Mouse (Mus musculus) spleen, adult 2 months (tissue): ENCODE measurements around the gene Fnip2. TPM values are rescaled to one million over a fixed set of nuclear protein-coding genes. Genes with fewer than 3 reads are reported as not detected.

Experiments
- DNase-seq, 2 experiments: peaks; one replicate each; pipeline versions ENCODE4 v3.0.0 to v3.0.0-alpha.2; 2012 to 2021; ENCODE audit warnings: low spot score in 2 of 2, low read depth in 1 of 2
- H3K27ac ChIP-seq: fragments of 200-500 bp; 2 replicates; pipeline ENCODE4 v1.5.1; 2012; ENCODE audit warnings: low read length, inconsistent platforms; ENCODE audit not compliant: insufficient read depth
- H3K27me3 ChIP-seq: fragments of 200-500 bp; 2 replicates; pipeline ENCODE4 v1.6.1; 2012; ENCODE audit warnings: mild to moderate bottlenecking, moderate library complexity, low read length, inconsistent platforms; ENCODE audit not compliant: control insufficient read depth, insufficient read depth
- H3K36me3 ChIP-seq: fragments of 200-500 bp; 2 replicates; pipeline ENCODE4 v1.6.1; 2012; ENCODE audit warnings: mild to moderate bottlenecking, low read length, inconsistent platforms; ENCODE audit not compliant: control insufficient read depth, insufficient read depth
- H3K4me1 ChIP-seq: fragments of 200-500 bp; 2 replicates; pipeline ENCODE4 v1.6.1; 2011; ENCODE audit warnings: inconsistent platforms; ENCODE audit not compliant: control insufficient read depth, insufficient read depth, insufficient read length
- H3K4me3 ChIP-seq: fragments of 200-500 bp; 2 replicates; pipeline ENCODE4 v1.5.1; 2011; ENCODE audit warnings: mild to moderate bottlenecking, inconsistent platforms; ENCODE audit not compliant: insufficient read depth, insufficient read length; ENCODE audit errors: extremely low read depth
- CTCF ChIP-seq: fragments of 200-500 bp; IDR thresholded peaks from 2 replicates; pipeline ENCODE4 v1.5.1; 2011; ENCODE audit warnings: mild to moderate bottlenecking, inconsistent platforms; ENCODE audit not compliant: insufficient read depth, insufficient read length, insufficient replicate concordance; ENCODE audit errors: extremely low read depth
- POLR2A ChIP-seq: fragments of 200-500 bp; IDR thresholded peaks from 2 replicates; pipeline ENCODE4 v1.6.1; 2011; ENCODE audit warnings: low read depth, low read length, inconsistent platforms
- WGBS: fragments of 180-500 bp; shearing (Covaris S2); methylation state at CpG from one replicate; pipeline ENCODE4 v1.1.7; 2018; 5-methylcytosine and 5-hydroxymethylcytosine counted together
- polyA plus RNA-seq: library from polyadenylated mRNA; depleted of rRNA; stranded (reverse); fragments of >200 nt; gene quantifications from 2 replicates; pipeline ENCODE4 v1.2.3, GENCODE M21; 2012

Gene Fnip2
- polyA plus RNA-seq, 1 experiment = 3.1 TPM

GRCm38 (mm10) chr3:79433593-79433992, 134.0 kb downstream of the Fnip2 start:
- DNase-seq = no peak
- no peaks in the 10 kb centered on the region for H3K36me3 ChIP-seq
- H3K4me1 ChIP-seq = no peaks in the 10 kb centered on the region
- no peak overlapping the region for H3K4me3 ChIP-seq
- TF ChIP-seq CTCF = no peak
- TF ChIP-seq POLR2A = no peak
- no peaks in the 10 kb centered on the region for H3K27me3 ChIP-seq
- H3K27ac ChIP-seq = no peak overlapping the region

GRCm38 (mm10) chr3:79425441-79425840, 142.2 kb downstream of the Fnip2 start:
- Histone ChIP-seq H3K27ac (no peak overlapping the region), H3K36me3 (no peaks in the 10 kb centered on the region), H3K27me3 (no peaks in the 10 kb centered on the region), H3K4me1 (no peaks in the 10 kb centered on the region), H3K4me3 (no peak overlapping the region)
- TF ChIP-seq POLR2A = no peak
- WGBS = 93% methylated on average over 1 of the region's 1 CpGs
- no peak for DNase-seq

- H3K27me3 ChIP-seq = no peaks in the 10 kb centered on the region
- no peak overlapping the region for H3K4me3 ChIP-seq
- no peak for DNase-seq
- no peak overlapping the region for H3K27ac ChIP-seq
- no peaks in the 10 kb centered on the region for H3K4me1 ChIP-seq
- 77% methylated on average over 14 of the region's 14 CpGs for WGBS
- H3K36me3 ChIP-seq = no peaks in the 10 kb centered on the region
- TF ChIP-seq POLR2A (no peak), CTCF (no peak)
These were observed 148.7 kb downstream of the Fnip2 start for GRCm38 (mm10) chr3:79418921-79419320.

- no peaks in the 10 kb centered on the region for H3K27me3 ChIP-seq
- DNase-seq = no peak
- no peaks in the 10 kb centered on the region for H3K36me3 ChIP-seq
- TF ChIP-seq POLR2A (no peak), CTCF (no peak)
- H3K27ac ChIP-seq = no peak overlapping the region
- no peak overlapping the region for H3K4me3 ChIP-seq
- no peaks in the 10 kb centered on the region for H3K4me1 ChIP-seq
- WGBS = 90% methylated on average over 4 of the region's 4 CpGs
These were observed 150.5 kb downstream of the Fnip2 start for GRCm38 (mm10) chr3:79416944-79417680.

GRCm38 (mm10) chr3:79415929-79416328, 151.7 kb downstream of the Fnip2 start:
- Histone ChIP-seq H3K27me3 (no peaks in the 10 kb centered on the region), H3K36me3 (no peaks in the 10 kb centered on the region), H3K27ac (no peak overlapping the region), H3K4me3 (no peak overlapping the region), H3K4me1 (no peaks in the 10 kb centered on the region)
- no peak for DNase-seq
- no peak for TF ChIP-seq POLR2A
- TF ChIP-seq CTCF = no peak

GRCm38 (mm10) chr3:79415081-79415480, 152.5 kb downstream of the Fnip2 start:
- DNase-seq = no peak
- H3K27me3 ChIP-seq = no peaks in the 10 kb centered on the region
- H3K36me3 ChIP-seq = no peaks in the 10 kb centered on the region
- whole genome bisulfite sequencing = 84% methylated on average over 5 of the region's 5 CpGs
- no peak overlapping the region for H3K4me3 ChIP-seq
- H3K27ac ChIP-seq = no peak overlapping the region
- TF ChIP-seq CTCF (no peak), POLR2A (no peak)
- no peaks in the 10 kb centered on the region for H3K4me1 ChIP-seq

- no peak overlapping the region for H3K27ac ChIP-seq
- TF ChIP-seq POLR2A (no peak), CTCF (no peak)
- WGBS = 95% methylated on average over 1 of the region's 1 CpGs
- H3K4me3 ChIP-seq = no peak overlapping the region
- no peaks in the 10 kb centered on the region for H3K27me3 ChIP-seq
- no peaks in the 10 kb centered on the region for H3K36me3 ChIP-seq
- no peaks in the 10 kb centered on the region for H3K4me1 ChIP-seq
- no peak for DNase-seq
These were observed 154.1 kb downstream of the Fnip2 start for GRCm38 (mm10) chr3:79413492-79413891.
